Mouse (Mus musculus) C2C12 (cell line): ENCODE measurements around the gene Usp36. TPM values are rescaled to one million over a fixed set of nuclear protein-coding genes. Genes with fewer than 3 reads are reported as not detected.

Experiments
- H3K27me3 ChIP-seq: one replicate; pipeline ENCODE4 v1.6.1; 2011; ENCODE audit not compliant: control insufficient read depth, insufficient read depth, insufficient read length
- H3K36me3 ChIP-seq: one replicate; pipeline ENCODE4 v1.6.1; 2011; ENCODE audit not compliant: control insufficient read depth, insufficient read depth
- H3K4me3 ChIP-seq: one replicate; pipeline ENCODE4 v1.5.1; 2011; ENCODE audit warnings: mild to moderate bottlenecking, control low read depth; ENCODE audit not compliant: poor library complexity, insufficient read depth, severe bottlenecking
- H3K79me2 ChIP-seq: one replicate; pipeline ENCODE4 v1.6.1; 2011; ENCODE audit not compliant: control insufficient read depth, insufficient read depth
- H3K79me3 ChIP-seq: one replicate; pipeline ENCODE4 v1.6.1; 2011; ENCODE audit warnings: low read depth, control low read depth
- H3ac ChIP-seq: one replicate; pipeline ENCODE3; 2011; ENCODE audit warnings: low read depth; ENCODE audit not compliant: control insufficient read depth, insufficient read length
- CEBPB ChIP-seq: IDR thresholded peaks from one replicate; pipeline ENCODE4 v1.6.1; 2011; ENCODE audit warnings: low read depth, mild to moderate bottlenecking, control low read depth, moderate library complexity
- CTCF ChIP-seq: IDR thresholded peaks from one replicate; pipeline ENCODE4 v1.5.1; 2011; ENCODE audit not compliant: control insufficient read depth, insufficient read depth, insufficient read length
- FOSL1 ChIP-seq: IDR thresholded peaks from one replicate; pipeline ENCODE4 v1.8.0; 2011; ENCODE audit warnings: mild to moderate bottlenecking, low read length; ENCODE audit not compliant: poor library complexity, insufficient read depth, severe bottlenecking
- MAX ChIP-seq: IDR thresholded peaks from one replicate; pipeline ENCODE4 v1.6.1; 2011; ENCODE audit warnings: mild to moderate bottlenecking, control low read depth
- MYOD1 ChIP-seq: IDR thresholded peaks from one replicate; pipeline ENCODE4 v1.6.1; 2011; ENCODE audit warnings: low read depth; ENCODE audit not compliant: control insufficient read depth, insufficient read length
- MYOG ChIP-seq: IDR thresholded peaks from one replicate; pipeline ENCODE4 v1.6.1; 2011; ENCODE audit not compliant: control insufficient read depth, insufficient read length; ENCODE audit errors: extremely low read depth
- USF1 ChIP-seq: IDR thresholded peaks from one replicate; pipeline ENCODE4 v1.6.1; 2011; ENCODE audit warnings: low read depth, mild to moderate bottlenecking, control low read depth, moderate library complexity
- polyA plus RNA-seq: library from polyadenylated mRNA; unstranded; fragments of >200 nt; fragmentation: generic; extraction: Trizol; gene quantifications from one replicate; pipeline ENCODE4 v1.2.1, GENCODE M21; 2012; ENCODE audit warnings: missing spikeins

Usp36 gene
- polyA plus RNA-seq, 1 experiment, result 14.8 TPM

DNA sequence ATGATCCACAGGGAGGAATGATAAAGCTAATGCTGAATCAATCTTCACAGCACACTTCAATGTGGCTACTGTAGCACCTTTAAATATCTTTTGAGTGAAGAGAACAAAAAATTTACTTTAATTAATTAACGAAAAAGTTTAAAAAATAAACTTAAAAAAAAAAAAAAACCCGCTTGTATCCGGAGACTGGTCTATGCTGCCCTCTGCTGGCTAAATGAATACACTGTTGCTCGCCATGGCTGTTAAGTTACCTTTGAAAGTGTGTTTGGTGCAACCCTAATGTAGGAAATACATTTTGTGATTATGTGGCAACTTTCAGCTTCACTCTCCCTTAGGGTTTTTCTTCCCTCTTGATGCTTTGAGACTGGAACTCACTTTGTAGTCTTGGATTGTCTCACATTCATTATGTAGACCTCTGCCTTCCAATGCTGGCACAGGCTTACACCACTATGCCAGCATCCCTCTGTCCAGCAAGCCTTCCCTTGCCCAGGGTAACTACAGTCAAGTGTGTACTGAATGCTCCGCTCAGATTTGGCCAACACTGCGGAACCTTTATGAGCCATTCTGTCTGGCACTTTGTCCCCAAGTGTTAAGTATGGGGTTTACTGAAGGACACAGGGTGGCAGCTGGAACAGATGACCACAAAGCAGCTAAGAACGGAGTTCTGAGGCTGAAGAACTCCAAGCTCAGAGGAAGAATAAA, 69.3 kb downstream of the Usp36 start:
- Histone ChIP-seq H3K79me3 (no peaks in the 10 kb centered on the region), H3ac (no peak overlapping the region), H3K27me3 (no peaks in the 10 kb centered on the region), H3K79me2 (no peaks in the 10 kb centered on the region), H3K36me3 (no peaks in the 10 kb centered on the region), H3K4me3 (no peak overlapping the region)
- TF ChIP-seq CTCF (peak; percentile 15), MYOG (no peak)

DNA sequence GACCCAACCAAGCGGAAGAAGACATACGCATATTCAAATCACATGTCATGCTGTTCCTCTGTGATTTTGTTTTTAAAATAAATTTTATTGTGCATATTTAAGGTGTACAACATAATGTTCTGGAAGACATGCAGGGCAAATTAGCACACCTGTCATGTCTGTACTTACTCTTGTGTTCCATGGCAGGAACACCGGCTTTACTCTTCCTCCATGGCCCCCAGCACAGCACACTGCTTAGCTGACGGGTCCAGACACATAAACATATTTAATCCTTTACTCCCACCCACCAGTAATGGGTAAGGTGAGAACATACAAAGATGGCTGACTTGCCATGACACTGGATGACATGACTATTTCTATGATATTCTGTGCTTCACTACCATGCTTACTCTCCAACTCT, 71.0 kb downstream of the Usp36 start:
- no peaks in the 10 kb centered on the region for H3K79me2 ChIP-seq
- no peak overlapping the region for H3ac ChIP-seq
- H3K27me3 ChIP-seq, result no peaks in the 10 kb centered on the region
- no peaks in the 10 kb centered on the region for H3K36me3 ChIP-seq
- TF ChIP-seq MYOD1, result no peak
- no peak for TF ChIP-seq CEBPB
- no peak for TF ChIP-seq FOSL1
- no peak for TF ChIP-seq USF1
- no peak for TF ChIP-seq MYOG
- no peak for TF ChIP-seq CTCF
- no peak for TF ChIP-seq MAX
- H3K79me3 ChIP-seq, result no peaks in the 10 kb centered on the region
- H3K4me3 ChIP-seq, result no peak overlapping the region

DNA sequence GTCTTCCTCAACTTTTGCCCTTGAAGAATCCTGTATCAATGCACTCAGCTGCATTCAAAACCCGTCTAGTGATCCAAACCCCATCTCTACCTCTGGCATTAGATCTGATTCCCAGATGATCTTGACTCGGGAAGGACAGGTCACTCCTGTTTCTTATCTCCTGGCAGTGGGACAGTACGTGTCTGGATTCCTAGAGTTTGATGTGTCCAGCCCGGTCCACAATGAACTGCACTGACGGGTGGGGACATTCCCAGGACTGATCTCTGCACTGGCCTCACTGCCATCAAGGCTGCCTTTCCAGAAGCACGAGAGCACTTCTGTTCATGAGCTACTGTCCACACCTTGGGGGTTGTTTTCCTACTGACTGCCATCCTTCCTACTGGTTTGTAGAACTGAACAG, 73.6 kb downstream of the Usp36 start:
- Histone ChIP-seq H3K27me3 (no peaks in the 10 kb centered on the region), H3K79me3 (peaks cover 1% of the 10 kb centered on the region), H3K4me3 (no peak overlapping the region), H3K79me2 (peaks cover 9% of the 10 kb centered on the region), H3ac (no peak overlapping the region), H3K36me3 (no peaks in the 10 kb centered on the region)
- TF ChIP-seq USF1, result no peak
- TF ChIP-seq MYOD1, result no peak
- no peak for TF ChIP-seq CEBPB
- TF ChIP-seq MYOG, result no peak
- TF ChIP-seq MAX, result no peak
- TF ChIP-seq FOSL1, result no peak
- TF ChIP-seq CTCF, result no peak

DNA sequence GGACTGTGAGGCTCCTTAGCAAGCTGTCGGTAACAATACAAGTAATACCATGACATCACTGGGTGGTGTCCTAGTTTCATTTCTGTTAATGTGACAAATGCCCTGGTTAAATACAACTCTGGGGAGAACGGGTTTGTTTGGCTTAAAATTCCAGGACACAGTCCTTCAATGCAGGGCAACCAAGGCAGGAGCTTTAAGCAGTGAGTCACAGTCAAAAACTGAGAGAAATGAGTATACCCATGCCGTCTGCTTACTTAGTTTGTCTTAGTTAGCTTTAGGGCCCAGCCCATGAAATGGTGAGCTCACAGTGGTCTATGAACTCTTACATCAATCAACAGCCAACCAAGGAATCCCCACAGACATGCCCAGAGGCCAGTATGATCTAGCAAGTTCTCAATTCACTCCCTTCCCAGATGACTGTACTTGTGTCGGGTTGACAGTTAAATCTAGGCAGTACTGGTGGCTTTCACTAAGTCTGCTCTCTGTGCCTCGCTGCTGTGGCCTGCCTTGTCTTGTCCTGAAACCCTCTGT, 74.1 kb downstream of the Usp36 start:
- peaks cover 5% of the 10 kb centered on the region for H3K79me3 ChIP-seq
- no peaks in the 10 kb centered on the region for H3K27me3 ChIP-seq
- peaks cover 14% of the 10 kb centered on the region for H3K79me2 ChIP-seq
- no peak overlapping the region for H3K4me3 ChIP-seq
- H3ac ChIP-seq, result no peak overlapping the region
- TF ChIP-seq CTCF (no peak), CEBPB (no peak), FOSL1 (no peak), MYOG (no peak), MAX (no peak), USF1 (no peak), MYOD1 (no peak)
- H3K36me3 ChIP-seq, result no peaks in the 10 kb centered on the region

DNA sequence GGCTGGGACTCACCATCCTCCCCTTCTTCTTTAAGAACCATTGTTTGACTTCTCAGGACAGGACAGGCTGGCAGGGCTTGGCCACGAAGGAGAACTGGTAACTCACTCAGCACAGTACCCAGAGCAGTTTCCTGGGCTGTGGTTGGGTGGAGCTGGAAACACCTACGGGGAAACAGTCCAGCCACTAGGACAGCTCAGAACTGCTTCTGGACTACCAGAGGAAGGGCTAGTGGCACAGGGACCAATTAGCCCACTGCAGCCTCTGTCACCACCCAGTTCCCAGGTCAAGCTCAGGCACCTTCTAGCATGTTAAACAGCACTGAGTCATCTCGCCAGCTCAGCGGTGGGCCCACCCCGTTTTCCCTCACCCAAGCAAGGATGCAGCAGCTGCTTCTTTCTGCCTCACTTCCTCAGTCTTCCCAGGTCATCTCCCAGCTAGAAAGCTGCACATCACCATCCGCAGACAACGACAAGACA, 77.4 kb downstream of the Usp36 start:
- Histone ChIP-seq H3K79me3 (peaks cover 5% of the 10 kb centered on the region), H3K36me3 (no peaks in the 10 kb centered on the region), H3K27me3 (no peaks in the 10 kb centered on the region), H3K79me2 (peaks cover 43% of the 10 kb centered on the region), H3ac (no peak overlapping the region), H3K4me3 (peak overlapping the region; percentile 12)
- TF ChIP-seq CTCF (no peak), MYOD1 (peak; percentile 81)
